Mouse (Mus musculus) neutrophil, adult 65 days (primary cell): Measurements from ENCODE around the gene Krt27. TPM values are rescaled to one million over a fixed set of nuclear protein-coding genes. Genes with fewer than 3 reads are reported as not detected.

Experiments
- total RNA-seq: library from RNA; stranded (reverse); gene quantifications from 2 replicates; pipeline ENCODE4 v1.2.4, GENCODE M21; 2023

The Krt27 gene
- total RNA-seq: not detected in 2 replicates

GRCm38 (mm10) chr11:99351004-99351403 lies at the start of gene Krt27:
Krt27 (minus strand) TSS chr11:99351104.

GRCm38 (mm10) chr11:99389264-99389663 lies 38.4 kb upstream of the Krt27 start, which contains the start of gene Krt10:
Krt10 (minus strand) TSS chr11:99389364.

GRCm38 (mm10) chr11:99374803-99375202 lies 23.9 kb upstream of the Krt27 start, which contains the start of gene Krt28:
Krt28 (minus strand) TSS chr11:99374903.

GRCm38 (mm10) chr11:99337866-99338265 lies 13.0 kb downstream of the Krt27 start, which contains the start of gene Krt26:
Krt26 (minus strand) TSS chr11:99337966.

GRCm38 (mm10) chr11:99322851-99323250 lies 28.1 kb downstream of the Krt27 start, which contains the start of gene Krt25:
Krt25 (minus strand) TSS chr11:99322951.

Other genes starting within 250 kb of the Krt27 start
- 0.54 and 1.8 TPM in 2 replicates for gene Ccr7, start 196.0 kb downstream of the Krt27 start, total RNA-seq
- gene Smarce1, start 120.1 kb downstream of the Krt27 start, total RNA-seq: 71.7 and 98.4 TPM in 2 replicates
- not detected in 2 replicates for gene Krt222, start 107.0 kb downstream of the Krt27 start, total RNA-seq
- not detected in 2 replicates for gene Krt24, start 65.8 kb downstream of the Krt27 start, total RNA-seq
- gene Krt25, start 28.2 kb downstream of the Krt27 start, total RNA-seq: not detected in 2 replicates
- not detected in 2 replicates for gene Krt26, start 13.1 kb downstream of the Krt27 start, total RNA-seq
- gene Krt28, start 23.8 kb upstream of the Krt27 start, total RNA-seq: not detected in 2 replicates
- gene Krt10, start 38.3 kb upstream of the Krt27 start, total RNA-seq: not detected in 2 replicates
- gene Krt12, start 71.2 kb upstream of the Krt27 start, total RNA-seq: not detected in 2 replicates
- gene Krt20, start 87.0 kb upstream of the Krt27 start, total RNA-seq: not detected in 2 replicates
- gene Krt23, start 142.0 kb upstream of the Krt27 start, total RNA-seq: not detected in 2 replicates
- gene Krt39, start 170.2 kb upstream of the Krt27 start, total RNA-seq: not detected in 2 replicates
- gene Krt40, start 192.1 kb upstream of the Krt27 start, total RNA-seq: not detected in 2 replicates
- not detected in 2 replicates for gene Krtap3-3, start 199.8 kb upstream of the Krt27 start, total RNA-seq
- not detected in 2 replicates for gene Krtap3-2, start 205.7 kb upstream of the Krt27 start, total RNA-seq
- gene Gm11939, start 208.4 kb upstream of the Krt27 start, total RNA-seq: not detected in 2 replicates
- not detected in 2 replicates for gene Krtap3-1, start 215.5 kb upstream of the Krt27 start, total RNA-seq
- not detected in 2 replicates for gene Krtap1-5, start 229.9 kb upstream of the Krt27 start, total RNA-seq
- not detected in 2 replicates for gene Krtap1-4, start 232.6 kb upstream of the Krt27 start, total RNA-seq
- gene Krtap1-3, start 240.2 kb upstream of the Krt27 start, total RNA-seq: not detected in 2 replicates
- not detected in 2 replicates for gene Krtap9-3, start 247.0 kb upstream of the Krt27 start, total RNA-seq